Mouse (Mus musculus) heart, postnatal 4 days (tissue): ENCODE measurements around the gene Chst8. TPM values are rescaled to one million over a fixed set of nuclear protein-coding genes. Genes with fewer than 3 reads are reported as not detected.

Experiments used
- DNase-seq: peaks from one replicate; pipeline ENCODE4 v3.0.0; 2021
- total RNA-seq, 2 experiments: library from RNA; stranded (reverse); gene quantifications; 2 replicates each; pipeline ENCODE4 v1.2.3; 2021

The Chst8 gene
- total RNA-seq, 2 experiments from 2014 or later = 0.38 to 0.74 TPM

GRCm38 (mm10) chr7:34662227-34662626, 150.3 kb downstream of the Chst8 start:
- DNase-seq = no peak

GRCm38 (mm10) chr7:34659386-34660085, 153.0 kb downstream of the Chst8 start:
- DNase-seq = no peak

- DNase-seq = no peak
Measured at GRCm38 (mm10) chr7:34656632-34657031, 155.9 kb downstream of the Chst8 start, which contains the start of gene Kctd15. Kctd15 (minus strand) TSS chr7:34656732.

- peak; percentile 94 for DNase-seq
Measured at GRCm38 (mm10) chr7:34655086-34655839, 157.2 kb downstream of the Chst8 start.

GRCm38 (mm10) chr7:34654441-34655085, 157.9 kb downstream of the Chst8 start:
- peak; percentile 61 for DNase-seq

- peak; percentile 39 for DNase-seq
Measured at GRCm38 (mm10) chr7:34653731-34654440, 158.6 kb downstream of the Chst8 start.

- DNase-seq = peak; percentile 30
Measured at GRCm38 (mm10) chr7:34652751-34653502, 159.6 kb downstream of the Chst8 start.

GRCm38 (mm10) chr7:34651381-34651780, 161.1 kb downstream of the Chst8 start:
- no peak for DNase-seq

- DNase-seq = peak; percentile 77
Measured at GRCm38 (mm10) chr7:34647052-34647451, 165.5 kb downstream of the Chst8 start.

- no peak for DNase-seq
Measured at GRCm38 (mm10) chr7:34646144-34646795, 166.2 kb downstream of the Chst8 start.

GRCm38 (mm10) chr7:34645623-34646022, 166.9 kb downstream of the Chst8 start:
- no peak for DNase-seq

- DNase-seq = no peak
Measured at GRCm38 (mm10) chr7:34644591-34644990, 167.9 kb downstream of the Chst8 start.

GRCm38 (mm10) chr7:34643329-34643728, 169.2 kb downstream of the Chst8 start:
- no peak for DNase-seq

- DNase-seq = no peak
Measured at GRCm38 (mm10) chr7:34641968-34642367, 170.5 kb downstream of the Chst8 start.

- no peak for DNase-seq
Measured at GRCm38 (mm10) chr7:34639798-34640197, 172.7 kb downstream of the Chst8 start.

GRCm38 (mm10) chr7:34636661-34637060, 175.8 kb downstream of the Chst8 start:
- DNase-seq = no peak

- no peak for DNase-seq
Measured at GRCm38 (mm10) chr7:34632966-34633742, 179.4 kb downstream of the Chst8 start.

- DNase-seq = peak; percentile 71
Measured at GRCm38 (mm10) chr7:34630211-34631085, 182.1 kb downstream of the Chst8 start.

- no peak for DNase-seq
Measured at GRCm38 (mm10) chr7:34629702-34630210, 182.8 kb downstream of the Chst8 start.
